Mouse (Mus musculus): ENCODE data around the gene Cluh. TPM values are rescaled to one million over a fixed set of nuclear protein-coding genes. Genes with fewer than 3 reads are reported as not detected.

Cluh gene
- total RNA-seq (2017): 11.3 and 12.2 TPM in 2 replicates

GRCm38 (mm10) chr11:74649095-74649646 lies at the start of gene Cluh:
Cluh (plus strand) TSS chr11:74649495.
- peak; percentile 90 for ATAC-seq (ENCODE audit: extremely low read depth, insufficient number of reproducible peaks, low FRiP score, poor library complexity, severe bottlenecking)

GRCm38 (mm10) chr11:74602286-74602685 lies 47.0 kb upstream of the Cluh start:
- ATAC-seq (ENCODE audit: extremely low read depth, insufficient number of reproducible peaks, low FRiP score, poor library complexity, severe bottlenecking): no peak

- ATAC-seq (ENCODE audit: extremely low read depth, insufficient number of reproducible peaks, low FRiP score, poor library complexity, severe bottlenecking): no peak
These were observed 39.2 kb upstream of the Cluh start for GRCm38 (mm10) chr11:74610068-74610467.

GRCm38 (mm10) chr11:74610545-74611176 lies 38.6 kb upstream of the Cluh start, which contains the start of gene Rap1gap2:
Rap1gap2 (minus strand) TSS chr11:74610915.
- no peak for ATAC-seq (ENCODE audit: extremely low read depth, insufficient number of reproducible peaks, low FRiP score, poor library complexity, severe bottlenecking)

- no peak for ATAC-seq (ENCODE audit: extremely low read depth, insufficient number of reproducible peaks, low FRiP score, poor library complexity, severe bottlenecking)
These were observed 37.9 kb upstream of the Cluh start for GRCm38 (mm10) chr11:74611437-74611836.

- no peak for ATAC-seq (ENCODE audit: extremely low read depth, insufficient number of reproducible peaks, low FRiP score, poor library complexity, severe bottlenecking)
These were observed 35.9 kb upstream of the Cluh start for GRCm38 (mm10) chr11:74613428-74613827.

- ATAC-seq (ENCODE audit: extremely low read depth, insufficient number of reproducible peaks, low FRiP score, poor library complexity, severe bottlenecking): no peak
These were observed 33.7 kb upstream of the Cluh start for GRCm38 (mm10) chr11:74615571-74615970.

GRCm38 (mm10) chr11:74619201-74619955 lies 29.9 kb upstream of the Cluh start, which contains the start of gene Ccdc92b:
Ccdc92b (plus strand) TSS chr11:74619605.
- 0 out of 2 replicates have a peak, but pooled peaks have one; percentile 26 for ATAC-seq (ENCODE audit: extremely low read depth, insufficient number of reproducible peaks, low FRiP score, poor library complexity, severe bottlenecking)

GRCm38 (mm10) chr11:74619956-74620300 lies 29.4 kb upstream of the Cluh start:
- ATAC-seq (ENCODE audit: extremely low read depth, insufficient number of reproducible peaks, low FRiP score, poor library complexity, severe bottlenecking): no peak

- ATAC-seq (ENCODE audit: extremely low read depth, insufficient number of reproducible peaks, low FRiP score, poor library complexity, severe bottlenecking): no peak
These were observed 27.2 kb upstream of the Cluh start for GRCm38 (mm10) chr11:74621974-74622669.

GRCm38 (mm10) chr11:74623693-74624092 lies 25.6 kb upstream of the Cluh start:
- ATAC-seq (ENCODE audit: extremely low read depth, insufficient number of reproducible peaks, low FRiP score, poor library complexity, severe bottlenecking): no peak

- ATAC-seq (ENCODE audit: extremely low read depth, insufficient number of reproducible peaks, low FRiP score, poor library complexity, severe bottlenecking): no peak
These were observed 24.0 kb upstream of the Cluh start for GRCm38 (mm10) chr11:74625333-74625732.

GRCm38 (mm10) chr11:74627481-74627880 lies 21.8 kb upstream of the Cluh start:
- ATAC-seq (ENCODE audit: extremely low read depth, insufficient number of reproducible peaks, low FRiP score, poor library complexity, severe bottlenecking): no peak

- ATAC-seq (ENCODE audit: extremely low read depth, insufficient number of reproducible peaks, low FRiP score, poor library complexity, severe bottlenecking): no peak
These were observed 17.2 kb upstream of the Cluh start for GRCm38 (mm10) chr11:74631880-74632789.

GRCm38 (mm10) chr11:74634490-74635275 lies 14.6 kb upstream of the Cluh start:
- ATAC-seq (ENCODE audit: extremely low read depth, insufficient number of reproducible peaks, low FRiP score, poor library complexity, severe bottlenecking): peak; percentile 63

GRCm38 (mm10) chr11:74637486-74637885 lies 11.8 kb upstream of the Cluh start:
- no peak for ATAC-seq (ENCODE audit: extremely low read depth, insufficient number of reproducible peaks, low FRiP score, poor library complexity, severe bottlenecking)

GRCm38 (mm10) chr11:74637971-74638790 lies 11.1 kb upstream of the Cluh start:
- ATAC-seq (ENCODE audit: extremely low read depth, insufficient number of reproducible peaks, low FRiP score, poor library complexity, severe bottlenecking): no peak
